Mouse (Mus musculus) heart, adult 2 months (tissue): ENCODE measurements at regions not wholly inside any gene's neighbourhood (a gene's known extent, or its start where the extent isn't known, plus 50 kb on each side); places are given as distances from the start of the nearest gene placed in this dataset.

ENCODE experiments used
- DNase-seq, 2 experiments: peaks; one replicate each; pipeline ENCODE4 v3.0.0; 2021
- H3K27ac ChIP-seq: fragments of 200-600 bp; 2 replicates; pipeline ENCODE4 v1.8.1; 2022
- H3K27me3 ChIP-seq: fragments of 200-500 bp; 2 replicates; pipeline ENCODE4 v1.6.1; 2012; ENCODE audit warnings: mild to moderate bottlenecking, low read length, inconsistent platforms, mixed read lengths; ENCODE audit not compliant: control insufficient read depth, insufficient read depth
- H3K36me3 ChIP-seq: fragments of 200-500 bp; 2 replicates; pipeline ENCODE4 v1.6.1; 2012; ENCODE audit warnings: low read length, inconsistent platforms; ENCODE audit not compliant: control insufficient read depth, insufficient read depth
- H3K4me1 ChIP-seq: fragments of 200-500 bp; 2 replicates; pipeline ENCODE4 v1.6.1; 2011; ENCODE audit warnings: low read length; ENCODE audit not compliant: control insufficient read depth, insufficient read depth
- H3K4me3 ChIP-seq: fragments of 200-600 bp; 2 replicates; pipeline ENCODE4 v1.8.1; 2022
- H3K79me2 ChIP-seq: fragments of 200-500 bp; replicated peaks from 2 replicates; pipeline ENCODE4 v1.6.1; 2012; ENCODE audit warnings: mild to moderate bottlenecking, inconsistent platforms, low read length, moderate library complexity, mixed read lengths; ENCODE audit not compliant: control insufficient read depth, insufficient read depth
- H3K9ac ChIP-seq: fragments of 200-500 bp; 2 replicates; pipeline ENCODE4 v1.6.1; 2012; ENCODE audit warnings: low read depth, mild to moderate bottlenecking, control low read depth, inconsistent platforms, low read length, mixed read lengths
- CTCF ChIP-seq: fragments of 200-600 bp; IDR thresholded peaks from 2 replicates; pipeline ENCODE4 v1.8.1; 2022; ENCODE audit warnings: antibody characterized with exemption, mild to moderate bottlenecking, moderate library complexity
- EP300 ChIP-seq: fragments of 200-500 bp; IDR thresholded peaks from 2 replicates; pipeline ENCODE4 v1.6.1; 2011; ENCODE audit warnings: low read depth, low read length, control low read depth; ENCODE audit not compliant: insufficient read depth
- POLR2A ChIP-seq: fragments of 200-500 bp; IDR thresholded peaks from 2 replicates; pipeline ENCODE4 v1.6.1; 2011; ENCODE audit warnings: mild to moderate bottlenecking, low read depth, low read length, control low read depth; ENCODE audit not compliant: insufficient read depth
- WGBS: fragments of 180-500 bp; shearing (Covaris S2); methylation state at CpG from one replicate; pipeline ENCODE4 v1.1.7; 2018; 5-methylcytosine and 5-hydroxymethylcytosine counted together
- intact Hi-C: fragments of 180-260 bp; cut with DNase I; formaldehyde crosslinking; loops from one replicate; pipeline ENCODE4 v1.15.1; 2025

DNA sequence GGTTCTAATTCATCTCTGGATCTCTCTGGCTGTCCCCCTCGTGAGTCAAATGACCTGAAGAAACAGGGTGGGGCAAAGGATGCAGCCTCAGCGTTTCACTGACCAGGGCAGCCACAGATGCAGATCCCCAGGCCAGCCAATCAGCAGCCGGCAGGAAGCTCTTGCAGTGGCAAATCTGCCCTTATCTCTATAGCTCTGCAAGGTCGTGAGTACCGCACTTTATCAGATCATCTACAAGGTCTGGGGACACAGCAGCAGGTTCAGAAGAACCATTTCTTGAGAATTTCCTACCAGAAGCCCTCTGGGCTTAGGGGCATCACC, 232.9 kb downstream of the Bcl11b start:
- DNase-seq = no peak
- Histone ChIP-seq H3K27me3 (no peaks in the 10 kb centered on the region), H3K27ac (no peak overlapping the region), H3K79me2 (no peaks in the 10 kb centered on the region), H3K4me1 (no peaks in the 10 kb centered on the region), H3K36me3 (no peaks in the 10 kb centered on the region), H3K9ac (no peak overlapping the region), H3K4me3 (no peak overlapping the region)
- intact Hi-C loops = no loop called here
- TF ChIP-seq EP300 = no peak
- TF ChIP-seq POLR2A = no peak
- TF ChIP-seq CTCF = no peak
- 11% methylated on average over 5 of the region's 5 CpGs for WGBS

DNA sequence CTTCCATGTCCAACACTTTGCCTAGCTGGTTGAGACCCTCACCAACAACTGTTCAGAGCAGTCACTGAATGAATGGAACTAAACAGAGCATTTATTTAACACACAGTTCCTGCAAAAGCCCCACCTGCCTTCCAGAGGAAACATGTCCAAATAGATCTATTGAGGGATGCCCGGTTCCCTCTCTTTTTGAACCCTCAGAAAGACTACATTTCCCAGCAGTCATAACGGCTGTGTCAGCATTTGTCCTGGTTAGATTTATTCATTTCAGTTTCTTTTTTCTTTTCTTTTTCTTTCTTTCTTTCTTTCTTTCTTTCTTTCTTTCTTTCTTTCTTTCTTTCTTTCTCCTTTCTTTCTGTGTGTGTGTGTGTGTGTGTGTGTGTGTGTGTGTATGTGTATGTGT, 232.1 kb downstream of the Bcl11b start:
- intact Hi-C loops = no loop called here

DNA sequence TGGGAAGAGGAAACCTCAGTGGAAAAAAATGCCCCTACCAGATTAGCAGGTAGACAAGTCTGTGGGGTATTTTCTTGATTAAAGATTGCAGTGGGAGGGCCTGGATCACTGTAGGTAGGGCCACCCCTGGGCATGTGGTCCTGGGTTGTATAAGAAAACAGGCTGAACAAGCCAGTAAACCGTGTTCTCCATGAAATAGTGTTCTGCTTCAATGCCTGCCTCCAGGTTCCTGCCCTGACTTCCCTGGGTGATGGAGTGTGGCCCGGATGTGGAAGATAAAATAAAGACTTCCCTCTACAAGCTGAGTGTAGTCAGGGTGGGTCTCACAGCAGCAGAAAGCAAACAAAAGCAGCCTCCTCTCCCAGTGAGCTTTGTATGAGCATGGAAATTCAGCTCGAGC, 231.6 kb downstream of the Bcl11b start:
- Histone ChIP-seq H3K27me3 (no peaks in the 10 kb centered on the region), H3K4me1 (no peaks in the 10 kb centered on the region), H3K9ac (no peak overlapping the region), H3K36me3 (no peaks in the 10 kb centered on the region), H3K79me2 (no peaks in the 10 kb centered on the region), H3K27ac (no peak overlapping the region), H3K4me3 (no peak overlapping the region)
- no peak for DNase-seq
- WGBS = 35% methylated on average over 3 of the region's 3 CpGs
- TF ChIP-seq POLR2A (no peak), EP300 (no peak)
- intact Hi-C loops = no loop called here

More for the DNA sequence above, 232.1 kb downstream of the Bcl11b start:
- Histone ChIP-seq H3K4me3 (no peak overlapping the region), H3K36me3 (no peaks in the 10 kb centered on the region), H3K27me3 (no peaks in the 10 kb centered on the region), H3K27ac (no peak overlapping the region), H3K9ac (no peak overlapping the region), H3K79me2 (no peaks in the 10 kb centered on the region), H3K4me1 (no peaks in the 10 kb centered on the region)
- WGBS = 79% methylated on average over 2 of the region's 2 CpGs
- TF ChIP-seq CTCF (no peak), EP300 (no peak), POLR2A (no peak)
- no peak for DNase-seq

DNA sequence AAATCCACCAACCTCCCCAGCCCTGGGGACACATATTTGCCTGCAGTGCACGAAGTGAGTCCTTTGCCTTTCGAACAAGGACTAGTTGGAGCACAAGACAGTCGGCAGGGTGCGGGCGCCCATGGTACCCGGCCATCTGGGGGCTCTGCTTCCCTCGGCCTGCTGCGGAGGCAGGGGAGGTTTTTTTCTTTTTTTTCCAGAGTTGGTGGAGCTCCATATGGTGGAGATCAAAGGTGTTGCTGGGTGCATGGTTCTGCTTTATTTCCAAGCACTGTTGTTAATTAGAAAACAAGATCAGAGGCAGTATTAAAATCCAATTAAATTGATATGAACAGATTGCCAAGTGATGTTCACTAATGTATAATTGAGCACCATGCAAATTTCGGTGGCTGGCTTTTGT, 225.4 kb downstream of the Bcl11b start:
- Histone ChIP-seq H3K36me3 (no peaks in the 10 kb centered on the region), H3K79me2 (no peaks in the 10 kb centered on the region), H3K9ac (no peak overlapping the region), H3K4me3 (no peak overlapping the region), H3K4me1 (no peaks in the 10 kb centered on the region), H3K27me3 (no peaks in the 10 kb centered on the region), H3K27ac (no peak overlapping the region)
- intact Hi-C loops = no loop called here
- no peak for DNase-seq
- TF ChIP-seq CTCF (no peak), EP300 (no peak), POLR2A (no peak)
- 74% methylated on average over 9 of the region's 9 CpGs for WGBS

DNA sequence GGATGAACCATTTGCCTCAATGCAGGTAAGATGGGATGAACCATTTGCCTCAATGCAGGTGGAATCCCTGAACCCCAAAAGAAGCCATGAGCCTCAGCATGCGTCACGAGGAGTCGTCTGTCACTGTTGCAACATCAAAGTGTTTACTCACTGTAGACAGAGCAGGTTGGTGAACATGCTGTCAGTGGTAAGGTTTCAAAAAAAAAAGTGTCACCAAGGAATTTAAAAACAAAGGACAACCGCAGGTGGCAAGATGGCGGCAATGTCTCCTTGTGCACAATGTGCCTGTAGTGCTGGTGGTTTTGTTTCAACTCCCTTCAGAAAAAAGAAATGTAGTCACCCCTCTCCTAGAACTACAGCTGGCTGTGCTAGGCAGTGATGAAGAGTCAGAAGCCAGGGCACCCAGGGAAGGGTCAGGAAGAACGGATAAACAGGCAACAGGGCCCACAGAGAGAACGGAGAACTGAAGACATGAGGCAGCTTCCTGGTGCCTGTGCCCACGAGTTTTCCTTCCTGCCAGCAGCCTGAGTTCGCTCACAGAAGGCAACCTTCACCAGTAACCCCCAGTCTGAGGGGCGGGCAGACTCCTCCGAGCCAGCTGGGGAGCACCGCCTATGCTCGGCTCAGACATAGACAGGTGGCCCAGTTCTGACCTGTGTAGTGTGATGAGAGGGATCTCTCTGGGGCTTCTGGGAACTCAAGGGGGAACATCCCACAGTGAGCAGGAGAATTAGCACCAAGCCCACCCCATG, 223.9 kb downstream of the Bcl11b start:
- DNase-seq = no peak
- Histone ChIP-seq H3K9ac (no peak overlapping the region), H3K36me3 (no peaks in the 10 kb centered on the region), H3K4me1 (no peaks in the 10 kb centered on the region), H3K27ac (no peak overlapping the region), H3K4me3 (no peak overlapping the region), H3K27me3 (no peaks in the 10 kb centered on the region), H3K79me2 (no peaks in the 10 kb centered on the region)
- intact Hi-C loops = no loop called here
- TF ChIP-seq CTCF = no peak
- TF ChIP-seq POLR2A = no peak
- no peak for TF ChIP-seq EP300
- 76% methylated on average over 13 of the region's 13 CpGs for WGBS

DNA sequence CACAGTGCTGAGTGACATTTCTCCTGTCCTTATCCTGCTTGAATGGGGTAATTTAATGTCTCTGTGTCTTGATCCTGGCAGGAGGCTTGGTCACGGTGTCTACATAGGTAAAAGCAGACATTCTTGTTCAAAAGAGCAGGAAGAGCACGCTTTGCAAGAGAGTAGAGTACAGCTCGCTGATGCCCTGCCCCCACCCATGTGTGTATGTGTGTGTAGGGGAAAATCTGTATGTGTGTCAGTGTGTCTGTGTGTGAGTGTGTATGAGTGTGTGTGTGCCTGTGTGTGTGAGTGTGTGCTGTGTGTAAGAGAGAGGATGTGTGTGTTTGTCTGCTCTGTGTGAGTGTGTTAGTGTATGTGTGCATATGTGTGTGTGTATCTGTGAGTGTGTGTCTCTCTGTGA, 221.3 kb downstream of the Bcl11b start:
- Histone ChIP-seq H3K27ac (no peak overlapping the region), H3K4me3 (no peak overlapping the region), H3K27me3 (no peaks in the 10 kb centered on the region), H3K4me1 (no peaks in the 10 kb centered on the region), H3K36me3 (no peaks in the 10 kb centered on the region), H3K79me2 (no peaks in the 10 kb centered on the region), H3K9ac (no peak overlapping the region)
- TF ChIP-seq POLR2A = no peak
- no peak for TF ChIP-seq CTCF
- TF ChIP-seq EP300 = no peak
- DNase-seq = no peak
- 77% methylated on average over 3 of the region's 3 CpGs for WGBS
- intact Hi-C loops = no loop called here
